Mouse (Mus musculus) lung, embryonic 15.5 days (tissue): ENCODE data around the gene Cx3cl1. TPM values are rescaled to one million over a fixed set of nuclear protein-coding genes. Genes with fewer than 3 reads are reported as not detected.

Experiments
- ATAC-seq: fragments of 200-750 bp; cut with Nextera tagmentation; 2 replicates; pipeline ENCODE4 v1.8.0; 2017; ENCODE audit warnings: moderate number of reproducible peaks, borderline replicate concordance; ENCODE audit not compliant: low FRiP score, low TSS enrichment; ENCODE audit errors: extremely low read depth
- H3K27ac ChIP-seq: fragments of 300-500 bp; sonication (generic); 2 replicates; pipeline ENCODE4 v1.5.1; 2015; ENCODE audit warnings: moderate library complexity, mild to moderate bottlenecking, inconsistent platforms
- H3K27me3 ChIP-seq: fragments of 300-500 bp; sonication (generic); 2 replicates; pipeline ENCODE4 v1.6.1; 2015; ENCODE audit warnings: inconsistent platforms
- H3K36me3 ChIP-seq: fragments of 300-500 bp; sonication (generic); 2 replicates; pipeline ENCODE4 v1.6.1; 2015; ENCODE audit warnings: inconsistent platforms
- H3K4me1 ChIP-seq: fragments of 300-500 bp; sonication (generic); 2 replicates; pipeline ENCODE4 v1.6.1; 2015; ENCODE audit warnings: inconsistent platforms
- H3K4me2 ChIP-seq: fragments of 300-500 bp; sonication (generic); 2 replicates; pipeline ENCODE4 v1.6.1; 2015; ENCODE audit warnings: inconsistent platforms, mild to moderate bottlenecking, moderate library complexity
- H3K4me3 ChIP-seq: fragments of 300-500 bp; sonication (generic); 2 replicates; pipeline ENCODE4 v1.5.1; 2015; ENCODE audit warnings: mild to moderate bottlenecking, inconsistent platforms
- H3K9ac ChIP-seq: fragments of 300-500 bp; sonication (generic); 2 replicates; pipeline ENCODE4 v1.6.1; 2015; ENCODE audit warnings: inconsistent platforms
- H3K9me3 ChIP-seq: fragments of 300-500 bp; sonication (generic); 2 replicates; pipeline ENCODE4 v1.6.1; 2016; ENCODE audit warnings: inconsistent platforms
- WGBS: fragments of 180-500 bp; shearing (Covaris S2); methylation state at CpG from one replicate; pipeline ENCODE4 v1.1.7; 2015; 5-methylcytosine and 5-hydroxymethylcytosine counted together
- polyA plus RNA-seq: library from polyadenylated mRNA; unstranded; fragments of >200 nt; fragmentation: Nextera tagmentation; extraction: Ambion mirVana; gene quantifications from 2 replicates; pipeline ENCODE4 v1.2.1, GENCODE M21; 2015

Gene Cx3cl1
- polyA plus RNA-seq, 1 experiment from 2014 or later = 8.3 TPM

- Histone ChIP-seq H3K27me3 (no peaks in the 10 kb centered on the region), H3K9ac (no peak overlapping the region), H3K9me3 (no peaks in the 10 kb centered on the region), H3K36me3 (peaks cover 67% of the 10 kb centered on the region), H3K27ac (no peak overlapping the region), H3K4me2 (no peak overlapping the region), H3K4me1 (no peaks in the 10 kb centered on the region), H3K4me3 (no peak overlapping the region)
- no peak for ATAC-seq
- WGBS = 77% methylated on average over 6 of the region's 6 CpGs
These were observed 53.4 kb downstream of the Cx3cl1 start for GRCm38 (mm10) chr8:94825170-94825569.

GRCm38 (mm10) chr8:94826210-94826609 is 54.4 kb downstream of the Cx3cl1 start:
- no peak overlapping the region for H3K9ac ChIP-seq
- no peaks in the 10 kb centered on the region for H3K4me1 ChIP-seq
- H3K36me3 ChIP-seq = peaks cover 70% of the 10 kb centered on the region
- 90% methylated on average over 5 of the region's 5 CpGs for WGBS
- no peak overlapping the region for H3K27ac ChIP-seq
- H3K4me2 ChIP-seq = no peak overlapping the region
- no peaks in the 10 kb centered on the region for H3K9me3 ChIP-seq
- no peaks in the 10 kb centered on the region for H3K27me3 ChIP-seq
- no peak overlapping the region for H3K4me3 ChIP-seq
- ATAC-seq = no peak

GRCm38 (mm10) chr8:94828284-94828683 is 56.5 kb downstream of the Cx3cl1 start:
- H3K9ac ChIP-seq = no peak overlapping the region
- H3K4me3 ChIP-seq = no peak overlapping the region
- no peak for ATAC-seq
- no peak overlapping the region for H3K4me2 ChIP-seq
- peaks cover 64% of the 10 kb centered on the region for H3K36me3 ChIP-seq
- H3K4me1 ChIP-seq = no peaks in the 10 kb centered on the region
- 82% methylated on average over 6 of the region's 6 CpGs for WGBS
- H3K9me3 ChIP-seq = no peaks in the 10 kb centered on the region
- no peak overlapping the region for H3K27ac ChIP-seq
- no peaks in the 10 kb centered on the region for H3K27me3 ChIP-seq

Other genes starting within 250 kb of the Cx3cl1 start
- gene Cpne2, start 239.0 kb upstream of the Cx3cl1 start, polyA plus RNA-seq = 9.6 and 10.3 TPM in 2 replicates
- gene Rspry1, start 170.1 kb upstream of the Cx3cl1 start, polyA plus RNA-seq = 33.7 and 35.2 TPM in 2 replicates
- 55.4 and 59.8 TPM in 2 replicates for gene Fam192a, start 170.0 kb upstream of the Cx3cl1 start, polyA plus RNA-seq
- gene Arl2bp, start 105.4 kb upstream of the Cx3cl1 start, polyA plus RNA-seq = 147 TPM in 2 replicates
- gene Pllp, start 75.7 kb upstream of the Cx3cl1 start, polyA plus RNA-seq = 3.5 and 3.6 TPM in 2 replicates
- gene Ccl22, start 26.4 kb upstream of the Cx3cl1 start, polyA plus RNA-seq = 0.06 TPM in 2 replicates
- 0.32 TPM in 1 of 2 replicates, not detected in the other for gene Ccl17, start 38.4 kb downstream of the Cx3cl1 start, polyA plus RNA-seq
- gene Coq9, start 66.3 kb downstream of the Cx3cl1 start, polyA plus RNA-seq = 63.0 and 68.0 TPM in 2 replicates
- 104 and 105 TPM in 2 replicates for gene Ciapin1, start 66.3 kb downstream of the Cx3cl1 start, polyA plus RNA-seq
- 161 and 164 TPM in 2 replicates for gene Polr2c, start 85.4 kb downstream of the Cx3cl1 start, polyA plus RNA-seq
- gene Dok4, start 104.3 kb downstream of the Cx3cl1 start, polyA plus RNA-seq = 40.4 and 45.7 TPM in 2 replicates
- gene Ccdc102a, start 146.1 kb downstream of the Cx3cl1 start, polyA plus RNA-seq = 28.7 and 29.3 TPM in 2 replicates
- gene Adgrg5, start 151.7 kb downstream of the Cx3cl1 start, polyA plus RNA-seq = 0.29 and 0.36 TPM in 2 replicates
- 35.4 and 35.6 TPM in 2 replicates for gene Adgrg1, start 202.7 kb downstream of the Cx3cl1 start, polyA plus RNA-seq
- gene Adgrg3, start 245.7 kb downstream of the Cx3cl1 start, polyA plus RNA-seq = 4.3 and 5.2 TPM in 2 replicates